Mouse (Mus musculus): ENCODE data around the gene Cd302. TPM values are rescaled to one million over a fixed set of nuclear protein-coding genes. Genes with fewer than 3 reads are reported as not detected.

Cd302 gene
- polyA plus RNA-seq, 1 experiment, result 1.2 TPM

GRCm38 (mm10) chr2:60291381-60291780 is 7.1 kb upstream of the Cd302 start:
- no peak overlapping the region for H3ac ChIP-seq (ENCODE audit: control insufficient read depth, insufficient read length)

GRCm38 (mm10) chr2:60289451-60289850 is 5.2 kb upstream of the Cd302 start:
- no peak overlapping the region for H3K4me2 ChIP-seq (ENCODE audit: low read depth)
- no peaks in the 10 kb centered on the region for H3K79me2 ChIP-seq (ENCODE audit: control insufficient read depth, insufficient read depth)
- TF ChIP-seq MYOG (IDR thresholded peaks at IDR 0.05; ENCODE audit: control insufficient read depth in 1 of 3, insufficient read depth in 1 of 3, insufficient read length in 2 of 3, low read depth in 2 of 3) (no peak), POLR2A (IDR thresholded peaks at IDR 0.05; ENCODE audit: insufficient read length, low read depth) (no peak), MAX (IDR thresholded peaks at IDR 0.05; ENCODE audit: low read depth) (no peak), CEBPB (IDR thresholded peaks at IDR 0.05; ENCODE audit: insufficient read depth, poor library complexity, severe bottlenecking) (no peak), MYOD1 (IDR thresholded peaks at IDR 0.05; ENCODE audit: control insufficient read depth in 1 of 3, insufficient read length in 2 of 3, low read depth in 2 of 3) (no peak), USF1 (IDR thresholded peaks at IDR 0.05; ENCODE audit: low read depth) (no peak), SRF (IDR thresholded peaks at IDR 0.05; ENCODE audit: control insufficient read depth, insufficient read length, low read depth) (no peak), TCF3 (IDR thresholded peaks at IDR 0.05; ENCODE audit: insufficient read length, low read depth) (no peak), REST (IDR thresholded peaks at IDR 0.05; ENCODE audit: insufficient read depth, insufficient read length) (no peak), POLR2AphosphoS2 (IDR thresholded peaks at IDR 0.05; ENCODE audit: insufficient read length, low read depth) (no peak), E2F4 (IDR thresholded peaks at IDR 0.05; ENCODE audit: insufficient read depth) (no peak), TCF12 (IDR thresholded peaks at IDR 0.05; ENCODE audit: insufficient read depth, poor library complexity, severe bottlenecking) (no peak)
- H3K36me3 ChIP-seq (ENCODE audit: control insufficient read depth, insufficient read depth), result no peaks in the 10 kb centered on the region
- no peak overlapping the region for H3K4me3 ChIP-seq
- H3K27me3 ChIP-seq (ENCODE audit: control insufficient read depth, insufficient read depth, insufficient read length), result no peaks in the 10 kb centered on the region
- H3ac ChIP-seq (ENCODE audit: control insufficient read depth, insufficient read length), result no peak overlapping the region

More at GRCm38 (mm10) chr2:60291381-60291780, 7.1 kb upstream of the Cd302 start:
- Histone ChIP-seq H3K4me3 (no peak overlapping the region), H3K36me3 (ENCODE audit: control insufficient read depth, insufficient read depth) (no peaks in the 10 kb centered on the region), H3K79me2 (ENCODE audit: control insufficient read depth, insufficient read depth) (no peaks in the 10 kb centered on the region), H3K4me2 (ENCODE audit: low read depth) (no peak overlapping the region), H3K27me3 (ENCODE audit: control insufficient read depth, insufficient read depth, insufficient read length) (no peaks in the 10 kb centered on the region)
- no peak for TF ChIP-seq POLR2A (IDR thresholded peaks at IDR 0.05; ENCODE audit: insufficient read length, low read depth)
- TF ChIP-seq CEBPB (IDR thresholded peaks at IDR 0.05; ENCODE audit: insufficient read depth, poor library complexity, severe bottlenecking), result no peak
- no peak for TF ChIP-seq USF1 (IDR thresholded peaks at IDR 0.05; ENCODE audit: low read depth)
- no peak for TF ChIP-seq POLR2AphosphoS2 (IDR thresholded peaks at IDR 0.05; ENCODE audit: insufficient read length, low read depth)
- TF ChIP-seq MYOD1 (IDR thresholded peaks at IDR 0.05; ENCODE audit: control insufficient read depth in 1 of 3, insufficient read length in 2 of 3, low read depth in 2 of 3), result no peak

- no peak overlapping the region for H3K4me3 ChIP-seq
- H3ac ChIP-seq (ENCODE audit: control insufficient read depth, insufficient read length), result no peak overlapping the region
- no peak overlapping the region for H3K4me2 ChIP-seq (ENCODE audit: low read depth)
- no peaks in the 10 kb centered on the region for H3K36me3 ChIP-seq (ENCODE audit: control insufficient read depth, insufficient read depth)
- no peaks in the 10 kb centered on the region for H3K79me2 ChIP-seq (ENCODE audit: control insufficient read depth, insufficient read depth)
- peaks cover 8% of the 10 kb centered on the region for H3K27me3 ChIP-seq (ENCODE audit: control insufficient read depth, insufficient read depth, insufficient read length)
- TF ChIP-seq POLR2AphosphoS2 (IDR thresholded peaks at IDR 0.05; ENCODE audit: insufficient read length, low read depth) (no peak), REST (IDR thresholded peaks at IDR 0.05; ENCODE audit: insufficient read depth, insufficient read length) (no peak), USF1 (IDR thresholded peaks at IDR 0.05; ENCODE audit: low read depth) (no peak), POLR2A (IDR thresholded peaks at IDR 0.05; ENCODE audit: insufficient read length, low read depth) (no peak), MAX (IDR thresholded peaks at IDR 0.05; ENCODE audit: low read depth) (no peak), CEBPB (IDR thresholded peaks at IDR 0.05; ENCODE audit: insufficient read depth, poor library complexity, severe bottlenecking) (no peak), E2F4 (IDR thresholded peaks at IDR 0.05; ENCODE audit: insufficient read depth) (no peak), TCF3 (IDR thresholded peaks at IDR 0.05; ENCODE audit: insufficient read length, low read depth) (no peak), MYOG (IDR thresholded peaks at IDR 0.05; ENCODE audit: control insufficient read depth in 1 of 3, insufficient read depth in 1 of 3, insufficient read length in 2 of 3, low read depth in 2 of 3) (no peak)
These were observed 4.3 kb upstream of the Cd302 start for GRCm38 (mm10) chr2:60288606-60289005.

- Histone ChIP-seq H3K4me2 (ENCODE audit: low read depth) (no peak overlapping the region), H3ac (ENCODE audit: control insufficient read depth, insufficient read length) (no peak overlapping the region), H3K36me3 (ENCODE audit: control insufficient read depth, insufficient read depth) (no peaks in the 10 kb centered on the region), H3K4me3 (no peak overlapping the region), H3K79me2 (ENCODE audit: control insufficient read depth, insufficient read depth) (no peaks in the 10 kb centered on the region), H3K27me3 (ENCODE audit: control insufficient read depth, insufficient read depth, insufficient read length) (peaks cover 8% of the 10 kb centered on the region)
- TF ChIP-seq POLR2AphosphoS2 (IDR thresholded peaks at IDR 0.05; ENCODE audit: insufficient read length, low read depth), result no peak
- no peak for TF ChIP-seq MYOD1 (IDR thresholded peaks at IDR 0.05; ENCODE audit: control insufficient read depth in 1 of 3, insufficient read length in 2 of 3, low read depth in 2 of 3)
- no peak for TF ChIP-seq POLR2A (IDR thresholded peaks at IDR 0.05; ENCODE audit: insufficient read length, low read depth)
- no peak for TF ChIP-seq TCF3 (IDR thresholded peaks at IDR 0.05; ENCODE audit: insufficient read length, low read depth)
These were observed 874 bp upstream of the Cd302 start for GRCm38 (mm10) chr2:60285107-60285617.

- Histone ChIP-seq H3ac (ENCODE audit: control insufficient read depth, insufficient read length) (no peak overlapping the region), H3K27me3 (ENCODE audit: control insufficient read depth, insufficient read depth, insufficient read length) (peaks cover 8% of the 10 kb centered on the region), H3K79me2 (ENCODE audit: control insufficient read depth, insufficient read depth) (no peaks in the 10 kb centered on the region), H3K4me2 (ENCODE audit: low read depth) (peak overlapping the region; percentile 15), H3K4me3 (no peak overlapping the region), H3K36me3 (ENCODE audit: control insufficient read depth, insufficient read depth) (no peaks in the 10 kb centered on the region)
- TF ChIP-seq TCF12 (IDR thresholded peaks at IDR 0.05; ENCODE audit: insufficient read depth, poor library complexity, severe bottlenecking), result no peak
- TF ChIP-seq REST (IDR thresholded peaks at IDR 0.05; ENCODE audit: insufficient read depth, insufficient read length), result peak; percentile 2
- TF ChIP-seq SRF (IDR thresholded peaks at IDR 0.05; ENCODE audit: control insufficient read depth, insufficient read length, low read depth), result no peak
- no peak for TF ChIP-seq TCF3 (IDR thresholded peaks at IDR 0.05; ENCODE audit: insufficient read length, low read depth)
- peak; percentile 46 for TF ChIP-seq POLR2A (IDR thresholded peaks at IDR 0.05; ENCODE audit: insufficient read length, low read depth)
- no peak for TF ChIP-seq MYOG (IDR thresholded peaks at IDR 0.05; ENCODE audit: control insufficient read depth in 1 of 3, insufficient read depth in 1 of 3, insufficient read length in 2 of 3, low read depth in 2 of 3)
- no peak for TF ChIP-seq MYOD1 (IDR thresholded peaks at IDR 0.05; ENCODE audit: control insufficient read depth in 1 of 3, insufficient read length in 2 of 3, low read depth in 2 of 3)
- TF ChIP-seq CEBPB (IDR thresholded peaks at IDR 0.05; ENCODE audit: insufficient read depth, poor library complexity, severe bottlenecking), result no peak
- TF ChIP-seq USF1 (IDR thresholded peaks at IDR 0.05; ENCODE audit: low read depth), result no peak
- no peak for TF ChIP-seq MAX (IDR thresholded peaks at IDR 0.05; ENCODE audit: low read depth)
- TF ChIP-seq E2F4 (IDR thresholded peaks at IDR 0.05; ENCODE audit: insufficient read depth), result no peak
These were observed 379 bp downstream of the Cd302 start for GRCm38 (mm10) chr2:60283751-60284466.
